Mouse (Mus musculus) thymus, postnatal 4 days (tissue): ENCODE data around the gene Pepd.

Source experiments
- DNase-seq: peaks from one replicate; pipeline ENCODE4 v3.0.0; 2021

Gene Pepd

GRCm38 (mm10) chr7:35058329-35058728, 146.2 kb downstream of the Pepd start:
- DNase-seq = no peak

- no peak for DNase-seq
Observed at GRCm38 (mm10) chr7:35059467-35059866, 147.3 kb downstream of the Pepd start.

- DNase-seq = no peak
Observed at GRCm38 (mm10) chr7:35064286-35065258, 152.4 kb downstream of the Pepd start.

GRCm38 (mm10) chr7:35065958-35066357, 153.8 kb downstream of the Pepd start:
- no peak for DNase-seq

- no peak for DNase-seq
Observed at GRCm38 (mm10) chr7:35066640-35067212, 154.5 kb downstream of the Pepd start.

GRCm38 (mm10) chr7:35076645-35077044, 164.5 kb downstream of the Pepd start:
- no peak for DNase-seq

- DNase-seq = no peak
Observed at GRCm38 (mm10) chr7:35080843-35081338, 168.7 kb downstream of the Pepd start.

GRCm38 (mm10) chr7:35081406-35082104, 169.4 kb downstream of the Pepd start:
- DNase-seq = no peak

- DNase-seq = no peak
Observed at GRCm38 (mm10) chr7:35084565-35085360, 172.6 kb downstream of the Pepd start.

- no peak for DNase-seq
Observed at GRCm38 (mm10) chr7:35086271-35086861, 174.2 kb downstream of the Pepd start.

GRCm38 (mm10) chr7:35090550-35090949, 178.4 kb downstream of the Pepd start:
- DNase-seq = no peak
